Mouse (Mus musculus): Measurements from ENCODE around the gene Olfr155.

GRCm38 (mm10) chr4:43869821-43870220 lies 18.5 kb downstream of the Olfr155 start:
- no peak for TF ChIP-seq CTCF (IDR thresholded peaks at IDR 0.05; ENCODE audit: borderline replicate concordance, extremely low read depth, insufficient read depth, insufficient read length)
- no peak for TF ChIP-seq POLR2A (IDR thresholded peaks at IDR 0.05; ENCODE audit: borderline replicate concordance, extremely low read depth, insufficient read depth, insufficient read length, poor library complexity, severe bottlenecking)
